Mouse (Mus musculus) kidney, adult 2 months (tissue): Measurements from ENCODE around the gene Gm26620. TPM values are rescaled to one million over a fixed set of nuclear protein-coding genes. Genes with fewer than 3 reads are reported as not detected.

ENCODE experiments used
- DNase-seq: peaks from one replicate; pipeline ENCODE4 v3.0.0; 2021
- H3K27ac ChIP-seq: fragments of 200-500 bp; 2 replicates; pipeline ENCODE4 v1.5.1; 2012; ENCODE audit warnings: low read depth, low read length, control low read depth, inconsistent platforms; ENCODE audit not compliant: insufficient read depth
- H3K27me3 ChIP-seq: fragments of 200-500 bp; replicated peaks from 2 replicates; pipeline ENCODE4 v1.6.1; 2012; ENCODE audit warnings: mild to moderate bottlenecking, moderate library complexity, low read length, inconsistent platforms; ENCODE audit not compliant: control insufficient read depth, insufficient read depth
- H3K36me3 ChIP-seq: fragments of 200-500 bp; 2 replicates; pipeline ENCODE4 v1.6.1; 2012; ENCODE audit warnings: mild to moderate bottlenecking, moderate library complexity, low read length, inconsistent platforms; ENCODE audit not compliant: control insufficient read depth, insufficient read depth
- H3K4me1 ChIP-seq: fragments of 200-500 bp; 2 replicates; pipeline ENCODE4 v1.6.1; 2011; ENCODE audit warnings: low read length; ENCODE audit not compliant: control insufficient read depth, insufficient read depth
- H3K4me3 ChIP-seq: fragments of 200-500 bp; 2 replicates; pipeline ENCODE4 v1.5.1; 2011; ENCODE audit warnings: mild to moderate bottlenecking, low read depth, low read length, control low read depth; ENCODE audit not compliant: insufficient read depth
- CTCF ChIP-seq: fragments of 200-500 bp; conservative IDR thresholded peaks from 2 replicates; pipeline ENCODE4 v1.5.1; 2011; ENCODE audit warnings: low read depth, mild to moderate bottlenecking, control low read depth, low read length, moderate library complexity, mixed read lengths; ENCODE audit not compliant: insufficient read depth, insufficient read length
- POLR2A ChIP-seq: fragments of 200-500 bp; IDR thresholded peaks from one replicate; pipeline ENCODE4 v1.6.1; 2011; ENCODE audit warnings: low read depth, low read length, control low read depth
- WGBS: fragments of 180-500 bp; shearing (Covaris S2); methylation state at CpG from one replicate; pipeline ENCODE4 v1.1.7; 2018; 5-methylcytosine and 5-hydroxymethylcytosine counted together
- polyA plus RNA-seq: library from polyadenylated mRNA; depleted of rRNA; stranded (reverse); fragments of >200 nt; gene quantifications from 2 replicates; pipeline ENCODE4 v1.2.3, GENCODE M21; 2012

Gene Gm26620
- polyA plus RNA-seq, 1 experiment, result 0.75 TPM

DNA sequence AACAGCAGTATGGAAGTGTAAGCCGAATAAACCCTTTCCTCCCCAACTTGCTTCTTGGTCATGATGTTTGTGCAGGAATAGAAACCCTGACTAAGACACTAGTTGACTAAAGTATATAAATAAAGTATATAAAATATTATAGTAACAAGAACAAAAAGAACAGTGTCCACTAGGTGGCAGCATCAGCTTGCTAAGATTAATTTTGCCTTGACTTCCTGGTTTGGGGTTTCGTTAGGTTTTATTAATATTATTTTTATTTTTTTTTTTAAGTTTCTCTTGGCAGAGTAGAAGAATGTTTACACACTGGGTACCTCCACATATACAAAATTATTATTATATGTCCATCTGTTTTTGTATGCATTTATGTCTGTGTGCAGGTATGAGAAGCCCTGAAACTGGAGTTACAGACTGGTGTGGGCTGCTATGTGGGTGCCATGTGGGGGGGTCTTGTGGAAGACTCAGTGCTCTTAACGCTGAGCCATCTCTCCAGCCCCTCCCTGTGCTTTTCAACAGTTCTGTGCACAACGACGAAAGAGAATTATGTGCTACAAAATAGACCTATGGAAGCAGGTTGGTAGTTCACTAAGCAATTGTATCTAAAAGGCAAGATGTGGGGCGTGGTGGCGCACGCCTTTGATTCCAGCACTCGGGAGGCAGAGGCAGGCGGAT, 16.1 kb downstream of the Gm26620 start:
- 28% methylated on average over 10 of the region's 10 CpGs for WGBS
- TF ChIP-seq CTCF (no peak), POLR2A (no peak)
- H3K36me3 ChIP-seq, result no peaks in the 10 kb centered on the region
- no peak overlapping the region for H3K4me3 ChIP-seq
- no peak overlapping the region for H3K27ac ChIP-seq
- H3K27me3 ChIP-seq, result no peaks in the 10 kb centered on the region
- peak; percentile 65 for DNase-seq
- H3K4me1 ChIP-seq, result no peaks in the 10 kb centered on the region

DNA sequence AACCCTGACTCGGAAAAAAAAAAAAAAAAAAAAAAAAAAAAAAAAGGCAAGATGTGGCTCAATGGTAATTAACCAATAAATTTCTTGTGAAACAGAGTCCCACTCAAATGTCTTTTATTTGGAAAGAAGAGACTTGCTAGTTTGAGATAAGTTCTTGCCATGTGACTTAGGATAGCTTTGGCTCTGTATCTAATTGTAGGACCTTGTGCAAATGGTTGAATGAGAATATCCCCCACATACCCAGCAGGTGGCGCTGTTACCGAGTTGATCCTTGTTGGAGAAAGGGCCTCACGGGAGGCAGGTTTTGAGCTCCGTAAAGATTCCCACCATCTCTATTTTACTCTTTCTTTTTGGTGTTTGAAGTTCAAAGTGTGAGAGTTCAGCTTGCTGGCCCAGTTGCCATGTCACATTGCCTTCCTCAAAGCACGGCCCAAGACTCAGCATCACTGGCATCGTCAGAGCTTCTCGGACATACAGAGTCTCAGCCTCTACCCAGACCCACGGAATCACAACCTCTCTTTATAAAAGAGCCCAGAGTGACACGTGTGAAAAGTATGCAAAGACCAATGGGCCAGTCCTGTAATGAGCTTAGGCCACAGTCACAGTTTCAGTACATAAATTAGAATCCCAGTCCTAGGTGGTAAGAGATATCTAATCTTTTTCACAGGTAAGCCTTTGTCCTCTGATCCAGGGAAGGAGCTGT, 16.8 kb downstream of the Gm26620 start:
- WGBS, result 34% methylated on average over 10 of the region's 10 CpGs
- Histone ChIP-seq H3K4me1 (no peaks in the 10 kb centered on the region), H3K27me3 (no peaks in the 10 kb centered on the region), H3K36me3 (no peaks in the 10 kb centered on the region), H3K27ac (no peak overlapping the region), H3K4me3 (no peak overlapping the region)
- DNase-seq, result peak; percentile 86
- TF ChIP-seq POLR2A (no peak), CTCF (peak; percentile 81)

DNA sequence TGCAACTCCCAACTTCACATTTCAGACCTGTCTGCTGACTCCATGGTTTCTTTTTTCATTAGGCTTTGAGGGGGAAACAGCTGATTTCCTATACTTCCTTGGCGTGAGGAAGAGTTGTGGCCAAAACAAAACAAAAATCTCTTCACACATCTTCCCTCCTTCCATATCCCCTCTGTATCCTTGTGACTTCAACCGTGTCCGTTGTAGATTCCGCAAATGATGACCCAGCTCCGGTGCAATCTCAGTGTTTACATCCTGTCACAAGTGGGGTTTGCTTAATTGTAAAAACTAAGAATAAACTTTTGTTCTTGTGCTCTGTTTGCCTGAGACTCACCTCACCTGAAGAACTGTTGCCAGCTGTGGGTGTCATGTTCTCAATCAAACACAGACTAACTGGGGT, 18.6 kb downstream of the Gm26620 start:
- Histone ChIP-seq H3K4me3 (no peak overlapping the region), H3K4me1 (peaks cover 3% of the 10 kb centered on the region; the same call in 1 of the 2 replicates), H3K27me3 (peaks cover 2% of the 10 kb centered on the region), H3K36me3 (no peaks in the 10 kb centered on the region), H3K27ac (no peak overlapping the region)
- TF ChIP-seq POLR2A (no peak), CTCF (no peak)
- DNase-seq, result no peak
- WGBS, result 62% methylated on average over 5 of the region's 5 CpGs

DNA sequence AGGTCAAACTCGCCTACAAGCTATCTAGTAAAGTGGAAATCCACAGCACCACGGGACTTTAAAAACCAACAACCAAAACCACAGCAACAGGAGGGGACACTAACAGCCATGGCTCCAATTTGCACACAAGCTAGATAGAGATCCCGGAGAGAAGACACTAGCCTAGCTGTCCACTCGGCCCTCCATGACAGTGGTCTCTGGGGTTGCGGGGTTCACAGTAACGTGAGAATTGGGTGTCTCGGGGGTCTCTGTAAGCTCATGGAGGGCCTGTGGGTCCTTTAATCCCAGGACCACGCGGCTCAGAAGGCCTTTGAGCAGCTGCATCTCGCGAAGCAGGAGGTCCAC, 22.2 kb downstream of the Gm26620 start:
- H3K36me3 ChIP-seq, result no peaks in the 10 kb centered on the region
- DNase-seq, result no peak
- H3K27me3 ChIP-seq, result peaks cover 2% of the 10 kb centered on the region
- TF ChIP-seq CTCF (no peak), POLR2A (no peak)
- WGBS, result 28% methylated on average over 11 of the region's 11 CpGs
- peaks cover 3% of the 10 kb centered on the region; the same call in 1 of the 2 replicates for H3K4me1 ChIP-seq
- H3K27ac ChIP-seq, result no peak overlapping the region
- no peak overlapping the region for H3K4me3 ChIP-seq

DNA sequence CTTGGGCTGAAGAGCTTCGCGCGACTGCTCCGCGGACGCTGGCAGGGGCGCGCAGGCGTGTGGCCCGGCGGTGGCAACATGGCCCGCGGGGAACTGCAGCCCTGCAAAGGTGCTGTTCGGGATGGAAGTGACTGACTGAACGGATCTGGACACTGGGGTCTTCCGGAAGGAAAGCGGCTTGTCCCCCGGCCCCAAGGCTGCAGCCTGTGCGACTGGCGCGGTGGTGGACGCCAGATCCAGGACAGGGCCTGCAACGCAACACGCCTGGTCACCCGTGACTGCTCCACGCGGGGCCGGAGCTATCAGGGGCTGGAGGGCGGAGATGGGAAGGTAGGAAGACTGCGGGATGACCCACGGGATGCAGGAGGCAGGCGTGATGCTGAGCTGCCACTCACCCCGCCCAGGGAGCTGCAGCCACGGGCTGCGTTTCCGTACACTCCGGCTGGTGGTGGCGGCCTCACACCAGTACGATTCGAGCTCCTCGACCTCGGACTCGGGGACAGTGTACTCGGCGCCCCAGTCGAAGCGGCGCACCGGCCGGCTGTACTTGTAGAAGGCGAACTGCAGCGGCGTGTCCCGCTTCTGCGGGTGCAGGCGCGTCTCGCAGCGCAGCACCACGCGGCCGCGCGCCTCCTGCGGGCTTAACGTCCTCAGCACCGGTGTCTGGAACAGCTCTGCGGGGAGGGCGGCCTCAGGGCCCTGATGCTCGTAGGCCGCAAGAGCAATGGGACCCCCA, 22.8 kb downstream of the Gm26620 start:
- H3K4me1 ChIP-seq, result peaks cover 3% of the 10 kb centered on the region; the same call in 1 of the 2 replicates
- TF ChIP-seq CTCF, result no peak
- no peak for TF ChIP-seq POLR2A
- no peak overlapping the region for H3K27ac ChIP-seq
- DNase-seq, result peak; percentile 30
- WGBS, result 2% methylated on average over 71 of the region's 71 CpGs
- no peaks in the 10 kb centered on the region for H3K36me3 ChIP-seq
- H3K4me3 ChIP-seq, result peak overlapping the region; percentile 32; the same call in 1 of the 2 replicates
- H3K27me3 ChIP-seq, result peaks cover 2% of the 10 kb centered on the region

DNA sequence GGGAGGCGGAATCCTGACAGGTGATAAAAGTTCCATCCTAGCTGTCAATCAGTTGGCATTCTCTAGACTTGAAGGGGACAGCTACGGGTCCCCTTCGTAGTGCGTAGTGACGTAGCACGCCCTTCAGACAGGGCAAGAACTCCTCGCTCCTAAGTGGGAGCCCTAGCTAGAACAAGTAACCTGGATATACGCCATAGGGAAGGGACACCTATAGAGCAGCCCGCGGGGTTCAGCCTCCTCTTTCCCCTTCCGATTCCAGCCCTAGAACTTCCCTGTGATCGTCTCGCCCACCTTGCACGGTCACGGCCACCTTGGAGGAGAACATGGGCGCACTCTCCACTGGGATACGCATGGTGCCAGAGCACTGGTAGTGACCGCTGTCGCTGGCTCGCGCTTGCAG, 23.5 kb downstream of the Gm26620 start:
- H3K36me3 ChIP-seq, result no peaks in the 10 kb centered on the region
- no peak overlapping the region for H3K27ac ChIP-seq
- 5% methylated on average over 21 of the region's 21 CpGs for WGBS
- DNase-seq, result no peak
- H3K4me3 ChIP-seq, result peak overlapping the region; percentile 32; the same call in 1 of the 2 replicates
- no peak for TF ChIP-seq CTCF
- no peak for TF ChIP-seq POLR2A
- peaks cover 2% of the 10 kb centered on the region for H3K27me3 ChIP-seq
- peaks cover 3% of the 10 kb centered on the region; the same call in 1 of the 2 replicates for H3K4me1 ChIP-seq
